Mouse (Mus musculus) embryonic fibroblast, embryonic 13.5 days (primary cell): ENCODE data around the gene Hivep1. TPM values are rescaled to one million over a fixed set of nuclear protein-coding genes. Genes with fewer than 3 reads are reported as not detected.

Experiments
- H3K27ac ChIP-seq: 2 replicates; pipeline ENCODE4 v1.5.1; 2012; ENCODE audit warnings: low read length, control low read depth, inconsistent platforms; ENCODE audit not compliant: insufficient read depth
- H3K4me1 ChIP-seq: 2 replicates; pipeline ENCODE4 v1.6.1; 2011; ENCODE audit warnings: low read length; ENCODE audit not compliant: control insufficient read depth, insufficient read depth
- H3K4me3 ChIP-seq: 2 replicates; pipeline ENCODE4 v1.5.1; 2011; ENCODE audit warnings: mild to moderate bottlenecking, control low read depth, low read length; ENCODE audit not compliant: insufficient read depth
- CTCF ChIP-seq: IDR thresholded peaks from 2 replicates; pipeline ENCODE4 v1.5.1; 2011; ENCODE audit warnings: mild to moderate bottlenecking, control low read depth, low read length, moderate library complexity, borderline replicate concordance; ENCODE audit not compliant: insufficient read depth
- POLR2A ChIP-seq: IDR thresholded peaks from 2 replicates; pipeline ENCODE4 v1.6.1; 2011; ENCODE audit warnings: low read depth, mild to moderate bottlenecking, control low read depth, low read length, moderate library complexity
- polyA plus RNA-seq: library from polyadenylated mRNA; stranded (reverse); fragments of >200 nt; gene quantifications from 2 replicates; pipeline ENCODE4 v1.2.4, GENCODE M21; 2011; ENCODE audit warnings: low read depth; ENCODE audit not compliant: missing spikeins, insufficient read length

Hivep1 gene
- 21.0 and 24.6 TPM in 2 replicates for polyA plus RNA-seq

DNA sequence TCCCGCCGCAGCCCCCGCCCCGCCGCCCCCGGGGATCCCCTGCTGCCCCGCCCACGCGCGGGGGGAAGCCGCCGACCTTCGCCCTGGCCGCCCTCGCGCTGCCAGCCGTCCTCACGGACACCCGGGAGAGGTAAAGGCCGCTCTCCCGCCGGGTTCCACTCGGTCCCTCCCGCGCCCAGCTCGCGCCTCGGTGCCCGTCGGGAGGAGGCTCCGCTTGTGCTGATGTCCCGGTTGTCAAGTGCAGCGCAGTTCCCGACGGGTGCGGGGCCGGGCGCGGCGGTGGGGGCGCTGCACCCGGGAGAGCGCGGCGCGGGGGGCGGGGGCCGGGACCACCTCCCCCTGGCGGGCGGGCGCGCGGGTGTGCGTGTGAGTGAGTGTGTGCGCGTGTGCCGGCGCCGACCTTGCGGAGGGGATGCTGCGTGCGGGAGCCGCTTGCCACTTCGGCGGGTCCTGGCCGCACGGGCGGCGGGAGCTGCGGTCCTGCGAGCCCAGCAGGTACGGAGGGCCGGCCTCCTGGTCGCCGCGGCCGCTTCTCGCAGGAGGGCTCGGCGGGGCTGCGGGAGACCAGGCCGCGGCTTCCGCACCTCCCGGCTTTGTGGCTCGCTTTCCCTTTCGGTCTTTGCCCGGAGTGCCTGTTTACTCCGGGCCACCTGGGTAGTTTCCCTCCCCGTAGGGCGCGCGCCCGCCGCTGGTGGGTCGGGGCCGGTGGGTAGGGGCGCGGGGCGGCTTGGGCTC lies at the start of gene Hivep1:
Gene Hivep1 (plus strand): TSS at position 61 of the 735 bp plus-strand sequence.
- no peak; the same call in 1 of the 2 replicates for TF ChIP-seq POLR2A
- TF ChIP-seq CTCF: no peak
- Histone ChIP-seq H3K4me1 (no peaks in the 10 kb centered on the region; the same call in 1 of the 2 replicates), H3K27ac (peak within 1 kb of the TSS; percentile 58), H3K4me3 (peak within 1 kb of the TSS; percentile 75)

- no peak overlapping the region for H3K27ac ChIP-seq
- H3K4me3 ChIP-seq: no peak overlapping the region
- TF ChIP-seq POLR2A (no peak), CTCF (no peak)
- no peaks in the 10 kb centered on the region; the same call in 1 of the 2 replicates for H3K4me1 ChIP-seq
These were observed 36.3 kb upstream of the Hivep1 start for GRCm38 (mm10) chr13:42015484-42016045.

DNA sequence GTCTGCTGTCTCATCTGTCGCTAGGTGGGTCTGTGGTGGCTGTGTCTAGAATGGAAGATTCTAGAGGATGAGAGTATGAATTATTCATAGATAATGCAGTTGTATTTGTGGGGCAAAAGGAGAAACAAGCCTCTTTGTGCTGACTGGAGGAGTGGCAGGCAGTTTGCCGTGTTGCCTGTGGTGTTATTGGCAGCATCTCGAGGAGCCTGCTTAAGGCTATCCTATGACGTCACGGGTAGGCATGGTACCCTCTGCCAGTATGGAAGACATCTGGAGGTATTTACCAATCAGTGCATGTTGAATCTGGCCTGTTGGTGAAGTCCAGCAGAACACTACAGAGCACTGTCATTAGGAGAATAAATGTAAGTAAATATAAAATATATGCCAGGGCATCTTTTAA lies 35.6 kb upstream of the Hivep1 start:
- TF ChIP-seq CTCF (no peak), POLR2A (no peak)
- no peak overlapping the region for H3K27ac ChIP-seq
- H3K4me3 ChIP-seq: no peak overlapping the region
- no peaks in the 10 kb centered on the region for H3K4me1 ChIP-seq

DNA sequence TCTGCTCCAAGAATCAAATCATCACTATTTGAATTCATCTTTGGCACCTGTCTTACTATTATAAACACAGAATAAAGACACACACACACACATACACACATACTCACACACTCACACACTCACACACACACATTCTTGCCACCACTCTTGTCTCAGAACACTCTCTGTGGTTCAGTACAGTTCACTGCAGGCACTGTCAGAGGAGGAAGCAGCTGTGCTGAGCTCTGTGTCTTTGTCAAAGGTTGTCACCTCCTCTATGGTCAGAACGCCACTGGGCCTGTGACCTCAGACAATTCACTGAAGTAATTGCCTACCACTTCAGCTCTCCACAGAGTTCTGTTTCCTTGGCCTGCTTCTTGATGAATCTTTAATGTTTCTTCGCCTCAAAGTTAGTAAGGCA lies 33.5 kb upstream of the Hivep1 start:
- H3K27ac ChIP-seq: no peak overlapping the region
- no peak overlapping the region for H3K4me3 ChIP-seq
- TF ChIP-seq POLR2A (no peak), CTCF (no peak)
- no peaks in the 10 kb centered on the region for H3K4me1 ChIP-seq

GRCm38 (mm10) chr13:42041203-42041602 lies 10.6 kb upstream of the Hivep1 start:
- TF ChIP-seq CTCF (no peak), POLR2A (no peak)
- Histone ChIP-seq H3K4me1 (no peaks in the 10 kb centered on the region), H3K27ac (no peak overlapping the region), H3K4me3 (no peak overlapping the region)

DNA sequence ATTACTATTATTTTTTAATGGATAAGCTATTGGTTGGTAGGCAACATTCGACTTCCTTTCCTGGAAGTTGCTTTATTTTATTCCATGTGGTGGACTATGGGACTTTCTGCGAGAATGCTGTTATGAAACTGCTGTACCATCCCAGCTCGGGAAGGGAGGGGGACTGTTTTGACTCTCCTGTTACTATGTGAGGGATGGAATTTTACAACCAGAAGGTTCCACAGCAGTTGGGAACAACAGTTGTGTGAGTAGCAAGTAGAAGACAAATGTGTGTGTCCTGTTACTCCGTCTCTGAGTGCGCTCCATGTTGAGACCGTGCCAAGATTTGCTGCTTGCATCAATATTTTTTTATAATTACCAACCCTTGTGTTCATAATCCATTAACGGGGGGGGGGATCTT lies 8.4 kb upstream of the Hivep1 start:
- Histone ChIP-seq H3K4me1 (no peaks in the 10 kb centered on the region), H3K27ac (no peak overlapping the region), H3K4me3 (no peak overlapping the region)
- TF ChIP-seq POLR2A (no peak), CTCF (no peak)

GRCm38 (mm10) chr13:42048991-42049773 lies 2.6 kb upstream of the Hivep1 start:
- peak overlapping the region; percentile 46 for H3K27ac ChIP-seq
- peak overlapping the region; percentile 77 for H3K4me3 ChIP-seq
- no peaks in the 10 kb centered on the region; the same call in 1 of the 2 replicates for H3K4me1 ChIP-seq
- TF ChIP-seq POLR2A (no peak), CTCF (no peak)

DNA sequence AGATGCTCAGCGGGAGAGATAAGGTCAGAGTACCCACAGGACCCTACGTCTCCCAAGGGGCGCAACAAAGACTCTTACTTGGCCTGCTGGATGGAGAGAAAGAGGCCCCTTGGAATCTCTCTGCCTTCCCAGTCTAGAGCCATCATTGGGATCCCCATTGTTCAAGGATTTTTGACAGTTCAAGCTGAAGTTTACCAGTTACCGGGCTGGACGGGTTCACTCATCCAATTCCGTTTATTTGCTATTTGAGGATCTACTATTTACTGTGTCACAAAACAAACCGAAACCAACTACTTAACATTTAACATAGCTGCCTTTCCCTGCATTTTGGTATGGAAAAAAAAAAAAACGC lies 2.1 kb upstream of the Hivep1 start:
- no peak for TF ChIP-seq CTCF
- TF ChIP-seq POLR2A: no peak
- Histone ChIP-seq H3K4me1 (no peaks in the 10 kb centered on the region; the same call in 1 of the 2 replicates), H3K27ac (peak overlapping the region; percentile 46), H3K4me3 (peak overlapping the region; percentile 77)

- Histone ChIP-seq H3K4me1 (no peaks in the 10 kb centered on the region; the same call in 1 of the 2 replicates), H3K27ac (no peak overlapping the region), H3K4me3 (no peak overlapping the region)
- TF ChIP-seq CTCF (no peak), POLR2A (no peak)
These were observed 1.7 kb upstream of the Hivep1 start for GRCm38 (mm10) chr13:42050160-42050559.
